Comparison of ENCODE assay signal across 9 mouse cellular contexts in genomic region chr3:146345946-146346345, GRCm38 (mm10). TPM values are rescaled to one million over a fixed set of nuclear protein-coding genes. Genes with fewer than 3 reads are reported as not detected.
A peak's percentile ranks its signal among the peaks of the same experiment; 100 is the strongest.
DNase-seq lines count a peak whose midpoint lies in the region; ATAC-seq and TF ChIP-seq lines count a peak whose summit lies in the region.
"Had no signal": no experiment of that assay in that cellular context is flagged by ENCODE, and none has a peak within 500 bp of the region (broad histone marks: within the 10 kb centered on the region; RNA-seq: fewer than 3 reads in every experiment).

No protein-coding gene starts in this region.

- H3K27ac ChIP-seq in limb, embryonic 12.5 days: no peak overlapping the region
- H3K27ac ChIP-seq in limb, embryonic 10.5 days: no peak overlapping the region
- H3K27ac ChIP-seq in hindbrain, embryonic 10.5 days: peak overlapping the region; percentile 72; the same call in 1 of the 2 replicates
- peak overlapping the region; percentile 56; the same call in 1 of the 2 replicates for H3K27ac ChIP-seq in hindbrain, postnatal 0 days
- H3K27ac ChIP-seq in neural tube, embryonic 13.5 days (replicated peaks): peak overlapping the region; percentile 76
- H3K27ac ChIP-seq: lung, embryonic 15.5 days had no signal

- H3K9me3 ChIP-seq in limb, embryonic 12.5 days: no peaks in the 10 kb centered on the region
- no peaks in the 10 kb centered on the region for H3K9me3 ChIP-seq in limb, embryonic 10.5 days (replicated peaks)
- H3K9me3 ChIP-seq in hindbrain, embryonic 10.5 days: no peaks in the 10 kb centered on the region
- no peaks in the 10 kb centered on the region for H3K9me3 ChIP-seq in hindbrain, postnatal 0 days (ENCODE audit: low read length)
- no peaks in the 10 kb centered on the region for H3K9me3 ChIP-seq in neural tube, embryonic 13.5 days
- H3K9me3 ChIP-seq: lung, embryonic 15.5 days had no signal

- 79% methylated on average over 4 of the region's 4 CpGs for WGBS in limb, embryonic 12.5 days
- WGBS in limb, embryonic 10.5 days: 85% methylated on average over 4 of the region's 4 CpGs
- WGBS in hindbrain, embryonic 10.5 days: 77% methylated on average over 4 of the region's 4 CpGs
- WGBS in hindbrain, postnatal 0 days: 34% methylated on average over 4 of the region's 4 CpGs
- 61% methylated on average over 4 of the region's 4 CpGs for WGBS in neural tube, embryonic 13.5 days

- DNase-seq in limb, embryonic 10.5 days (ENCODE audit: low spot score): no peak
- DNase-seq in hindbrain, embryonic 10.5 days (ENCODE audit: low spot score): no peak
- DNase-seq in hindbrain, postnatal 0 days (ENCODE audit: low spot score): no peak
- no peak for DNase-seq in gastrocnemius, postnatal 14 days
- no peak for DNase-seq in adrenal gland, postnatal 10 days
- DNase-seq: kidney, adult 11 months had no signal

- no peaks in the 10 kb centered on the region; the same call in 1 of the 2 replicates for H3K27me3 ChIP-seq in limb, embryonic 12.5 days
- H3K27me3 ChIP-seq in limb, embryonic 10.5 days (ENCODE audit: low read depth, poor library complexity, severe bottlenecking): no peaks in the 10 kb centered on the region
- H3K27me3 ChIP-seq in hindbrain, embryonic 10.5 days (ENCODE audit: insufficient read depth, poor library complexity, severe bottlenecking): peaks cover 24% of the 10 kb centered on the region; the same call in 1 of the 2 replicates
- H3K27me3 ChIP-seq in hindbrain, postnatal 0 days (ENCODE audit: insufficient read depth, low read length): no peaks in the 10 kb centered on the region
- H3K27me3 ChIP-seq in neural tube, embryonic 13.5 days: 0 out of 2 replicates have a peak, but pooled peaks cover 4% of the 10 kb centered on the region
- H3K27me3 ChIP-seq: lung, embryonic 15.5 days had no signal

- H3K36me3 ChIP-seq in limb, embryonic 12.5 days: no peaks in the 10 kb centered on the region
- H3K36me3 ChIP-seq in limb, embryonic 10.5 days: no peaks in the 10 kb centered on the region
- no peaks in the 10 kb centered on the region for H3K36me3 ChIP-seq in hindbrain, embryonic 10.5 days
- no peaks in the 10 kb centered on the region for H3K36me3 ChIP-seq in hindbrain, postnatal 0 days (ENCODE audit: insufficient read depth, low read length)
- no peaks in the 10 kb centered on the region for H3K36me3 ChIP-seq in neural tube, embryonic 13.5 days
- H3K36me3 ChIP-seq: lung, embryonic 15.5 days had no signal

- no peak overlapping the region for H3K9ac ChIP-seq in limb, embryonic 12.5 days (replicated peaks)
- no peak overlapping the region for H3K9ac ChIP-seq in hindbrain, postnatal 0 days (replicated peaks; ENCODE audit: low read length)
- H3K9ac ChIP-seq in neural tube, embryonic 13.5 days: peak overlapping the region; percentile 44
- H3K9ac ChIP-seq: lung, embryonic 15.5 days had no signal

- intact Hi-C loops in gastrocnemius, postnatal 14 days (cut with DNase I; ENCODE audit: low total_unique reads): loop anchor here (10.0 kb wide), 2 partner anchors 219 to 569 kb away; no protein-coding TSS in a partner anchor

- no peak for ATAC-seq in limb, embryonic 12.5 days (ENCODE audit: insufficient number of reproducible peaks, insufficient read depth, low FRiP score, low TSS enrichment, low read depth)
- no peak for ATAC-seq in hindbrain, postnatal 0 days
- no peak for ATAC-seq in neural tube, embryonic 13.5 days (ENCODE audit: low read depth)

- H3K4me3 ChIP-seq in limb, embryonic 12.5 days (replicated peaks): no peak overlapping the region
- H3K4me3 ChIP-seq in limb, embryonic 10.5 days: no peak overlapping the region
- no peak overlapping the region for H3K4me3 ChIP-seq in hindbrain, embryonic 10.5 days
- H3K4me3 ChIP-seq in hindbrain, postnatal 0 days (ENCODE audit: low read length): peak overlapping the region; percentile 31
- peak overlapping the region; percentile 29; the same call in 1 of the 2 replicates for H3K4me3 ChIP-seq in neural tube, embryonic 13.5 days
- H3K4me3 ChIP-seq: lung, embryonic 15.5 days had no signal

- peak overlapping the region; percentile 50; the same call in 1 of the 2 replicates for H3K4me2 ChIP-seq in limb, embryonic 12.5 days
- peak overlapping the region; percentile 57 for H3K4me2 ChIP-seq in hindbrain, postnatal 0 days (ENCODE audit: low read depth, low read length)
- H3K4me2 ChIP-seq in neural tube, embryonic 13.5 days: peak overlapping the region; percentile 51

- no peak for TF ChIP-seq CTCF in hindbrain, postnatal 0 days (IDR thresholded peaks at IDR 0.05; ENCODE audit: low read depth)

- H3K4me1 ChIP-seq in limb, embryonic 12.5 days (replicated peaks): peaks cover 16% of the 10 kb centered on the region
- H3K4me1 ChIP-seq in limb, embryonic 10.5 days: peaks cover 13% of the 10 kb centered on the region
- peaks cover 9% of the 10 kb centered on the region; the same call in 1 of the 2 replicates for H3K4me1 ChIP-seq in hindbrain, embryonic 10.5 days (replicated peaks)
- no peaks in the 10 kb centered on the region for H3K4me1 ChIP-seq in hindbrain, postnatal 0 days (ENCODE audit: insufficient read depth, low read length)
- peaks cover 9% of the 10 kb centered on the region for H3K4me1 ChIP-seq in neural tube, embryonic 13.5 days (replicated peaks)
- H3K4me1 ChIP-seq: lung, embryonic 15.5 days had no signal

RNA-seq across cellular contexts. Expression of gene Ssx2ip, which starts 58.5 kb away (rescaled TPM):
- polyA plus RNA-seq in limb, embryonic 12.5 days (2016; fragmentation: Nextera tagmentation; extraction: Ambion mirVana): 19.6 and 21.6 TPM in 2 replicates
- polyA plus RNA-seq in limb, embryonic 10.5 days (2016; fragmentation: Nextera tagmentation; extraction: Ambion mirVana): 20.1 and 23.0 TPM in 2 replicates
- 20.2 and 26.0 TPM in 2 replicates for polyA plus RNA-seq in hindbrain, embryonic 10.5 days (2016; fragmentation: Nextera tagmentation; extraction: Ambion mirVana)
- 21.7 and 23.6 TPM in 2 replicates for total RNA-seq in hindbrain, postnatal 0 days (2014; rRNA removed)
- polyA plus RNA-seq in hindbrain, postnatal 0 days (2015; fragmentation: Nextera tagmentation; extraction: Ambion mirVana): 21.7 and 23.5 TPM in 2 replicates
- 13.4 and 15.1 TPM in 2 replicates for polyA plus RNA-seq in neural tube, embryonic 13.5 days (2015; fragmentation: Nextera tagmentation; extraction: Ambion mirVana)
- total RNA-seq in gastrocnemius, postnatal 14 days (2021): 10 to 100 TPM; 15.6 to 16.7 TPM
- 10 to 100 TPM; 12.5 to 17.3 TPM for total RNA-seq in adrenal gland, postnatal 10 days (2021)

Comparison
In these comparisons a context has a peak if more than half of its experiments do, and no peak if none do; other contexts are left out.
1. H3K4me3 ChIP-seq: peak in hindbrain, postnatal 0 days (single experiment) and neural tube, embryonic 13.5 days (single experiment); none in limb, embryonic 12.5 days (single experiment), limb, embryonic 10.5 days (single experiment) and hindbrain, embryonic 10.5 days (single experiment).
2. H3K27ac ChIP-seq: peak in hindbrain, embryonic 10.5 days (single experiment), hindbrain, postnatal 0 days (single experiment) and neural tube, embryonic 13.5 days (single experiment); none in limb, embryonic 12.5 days (single experiment) and limb, embryonic 10.5 days (single experiment).
3. Peak in every context shown above with its lines, with median percentiles within 50 percentile points of each other: H3K4me2 ChIP-seq.